Mouse (Mus musculus): ENCODE results near the gene Ubiad1. TPM values are rescaled to one million over a fixed set of nuclear protein-coding genes. Genes with fewer than 3 reads are reported as not detected.

Gene Ubiad1
- polyA plus RNA-seq, 1 experiment from 2014 or later: 9.9 TPM

- H3K9ac ChIP-seq (ENCODE audit: low read depth, low read length): no peak overlapping the region
- no peak overlapping the region for H3K27ac ChIP-seq (ENCODE audit: low read depth, low read length)
- no peaks in the 10 kb centered on the region for H3K36me3 ChIP-seq (ENCODE audit: control insufficient read depth, insufficient read depth)
- no peak overlapping the region for H3K4me2 ChIP-seq (replicated peaks; ENCODE audit: low read depth)
- ATAC-seq: no peak
- H3K9me3 ChIP-seq (ENCODE audit: control insufficient read depth): no peaks in the 10 kb centered on the region
- WGBS: 78% methylated on average over 5 of the region's 5 CpGs
- no peaks in the 10 kb centered on the region for H3K27me3 ChIP-seq (replicated peaks; ENCODE audit: control insufficient read depth, insufficient read depth, low read length)
- no peak overlapping the region for H3K4me3 ChIP-seq (ENCODE audit: low read depth, low read length)
- peaks cover 7% of the 10 kb centered on the region; the same call in 1 of the 2 replicates for H3K4me1 ChIP-seq (replicated peaks; ENCODE audit: control insufficient read depth, insufficient read depth, low read length)
- TF ChIP-seq CTCF (IDR thresholded peaks at IDR 0.05; ENCODE audit: low read depth): no peak
Measured at GRCm38 (mm10) chr4:148441931-148442330, 2.6 kb downstream of the Ubiad1 start.

GRCm38 (mm10) chr4:148435657-148436330 is 8.8 kb downstream of the Ubiad1 start:
- 73% methylated on average over 6 of the region's 6 CpGs for WGBS
- H3K9ac ChIP-seq (ENCODE audit: low read depth, low read length): no peak overlapping the region
- no peak for ATAC-seq

DNA sequence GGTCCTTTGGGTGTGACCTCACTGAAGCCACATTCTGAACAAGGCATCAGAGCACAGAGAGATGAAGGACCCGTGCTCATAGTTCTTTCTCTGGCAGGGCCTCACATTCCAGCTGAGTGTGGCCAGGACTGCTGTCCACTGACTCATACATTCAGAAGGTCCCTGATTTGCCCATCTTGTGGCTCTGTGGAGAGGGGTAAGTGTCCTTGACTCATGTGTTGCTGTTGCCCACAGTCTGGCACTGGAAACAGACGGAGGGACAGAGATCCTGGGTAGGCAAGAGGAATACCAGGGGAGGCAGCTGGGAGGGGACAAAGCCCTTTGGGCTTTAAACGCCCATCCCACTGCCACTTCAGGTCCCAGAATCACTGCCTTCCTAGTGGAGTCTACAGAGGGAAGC is 9.5 kb downstream of the Ubiad1 start:
- no peaks in the 10 kb centered on the region for H3K27me3 ChIP-seq (replicated peaks; ENCODE audit: control insufficient read depth, insufficient read depth, low read length)
- 95% methylated on average over 3 of the region's 3 CpGs for WGBS
- H3K4me3 ChIP-seq (ENCODE audit: low read depth, low read length): no peak overlapping the region
- ATAC-seq: no peak
- no peaks in the 10 kb centered on the region for H3K4me1 ChIP-seq (replicated peaks; ENCODE audit: control insufficient read depth, insufficient read depth, low read length)
- no peak overlapping the region for H3K4me2 ChIP-seq (replicated peaks; ENCODE audit: low read depth)
- no peak overlapping the region for H3K27ac ChIP-seq (ENCODE audit: low read depth, low read length)
- no peak overlapping the region for H3K9ac ChIP-seq (ENCODE audit: low read depth, low read length)
- no peaks in the 10 kb centered on the region for H3K9me3 ChIP-seq (ENCODE audit: control insufficient read depth)
- peaks cover 16% of the 10 kb centered on the region for H3K36me3 ChIP-seq (ENCODE audit: control insufficient read depth, insufficient read depth)
- no peak for TF ChIP-seq CTCF (IDR thresholded peaks at IDR 0.05; ENCODE audit: low read depth)

More at GRCm38 (mm10) chr4:148435657-148436330, 8.8 kb downstream of the Ubiad1 start:
- Histone ChIP-seq H3K36me3 (ENCODE audit: control insufficient read depth, insufficient read depth) (peaks cover 16% of the 10 kb centered on the region), H3K27me3 (replicated peaks; ENCODE audit: control insufficient read depth, insufficient read depth, low read length) (no peaks in the 10 kb centered on the region), H3K4me2 (replicated peaks; ENCODE audit: low read depth) (no peak overlapping the region), H3K4me1 (replicated peaks; ENCODE audit: control insufficient read depth, insufficient read depth, low read length) (0 out of 2 replicates have a peak, but pooled peaks cover 2% of the 10 kb centered on the region), H3K27ac (ENCODE audit: low read depth, low read length) (no peak overlapping the region), H3K4me3 (ENCODE audit: low read depth, low read length) (no peak overlapping the region), H3K9me3 (ENCODE audit: control insufficient read depth) (no peaks in the 10 kb centered on the region)
- peak; percentile 67 for TF ChIP-seq CTCF (IDR thresholded peaks at IDR 0.05; ENCODE audit: low read depth)

DNA sequence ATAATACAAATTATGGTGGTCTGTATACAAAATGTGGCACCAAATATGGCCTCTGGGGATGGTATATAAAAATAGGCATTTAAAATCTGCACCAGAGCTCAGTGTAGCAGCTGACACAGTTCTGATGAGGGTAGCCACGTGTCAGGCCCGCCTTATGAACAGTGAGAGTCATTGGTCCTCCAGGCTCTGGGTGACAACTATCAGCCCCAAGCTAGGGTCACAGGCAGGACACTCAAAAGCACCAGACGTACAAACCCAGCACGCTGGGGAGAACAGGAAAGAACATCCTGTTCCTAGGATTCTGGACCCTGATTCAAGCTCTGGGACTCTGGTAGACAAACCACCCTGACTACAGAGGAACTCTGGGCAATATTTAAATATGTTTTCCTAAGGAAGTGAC is 10.0 kb downstream of the Ubiad1 start:
- ATAC-seq: no peak
- Histone ChIP-seq H3K9ac (ENCODE audit: low read depth, low read length) (no peak overlapping the region), H3K4me3 (ENCODE audit: low read depth, low read length) (no peak overlapping the region), H3K4me1 (replicated peaks; ENCODE audit: control insufficient read depth, insufficient read depth, low read length) (no peaks in the 10 kb centered on the region), H3K27ac (ENCODE audit: low read depth, low read length) (no peak overlapping the region), H3K4me2 (replicated peaks; ENCODE audit: low read depth) (no peak overlapping the region), H3K36me3 (ENCODE audit: control insufficient read depth, insufficient read depth) (peaks cover 16% of the 10 kb centered on the region), H3K9me3 (ENCODE audit: control insufficient read depth) (no peaks in the 10 kb centered on the region), H3K27me3 (replicated peaks; ENCODE audit: control insufficient read depth, insufficient read depth, low read length) (no peaks in the 10 kb centered on the region)
- 85% methylated on average over 4 of the region's 4 CpGs for WGBS
- TF ChIP-seq CTCF (IDR thresholded peaks at IDR 0.05; ENCODE audit: low read depth): no peak

DNA sequence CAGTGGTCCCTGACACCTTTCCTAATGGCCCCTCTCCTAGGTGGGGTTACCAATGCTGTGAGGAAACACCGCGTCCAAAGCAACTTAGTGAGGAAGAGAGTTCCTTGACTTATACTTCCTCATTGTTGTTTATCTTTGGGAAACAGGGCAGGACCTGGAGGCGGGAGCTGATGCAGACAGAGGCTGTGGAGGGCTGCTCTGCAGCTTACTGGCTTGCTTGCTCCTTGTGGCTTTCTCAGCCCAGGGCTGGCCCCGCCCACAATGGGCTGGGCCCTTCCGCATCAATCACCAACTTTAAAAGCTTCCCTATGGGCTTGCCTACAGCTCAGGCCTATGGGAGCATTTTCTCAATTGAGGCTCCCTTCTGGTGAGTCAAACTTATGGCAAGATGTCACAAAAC is 10.8 kb downstream of the Ubiad1 start:
- no peak overlapping the region for H3K9ac ChIP-seq (ENCODE audit: low read depth, low read length)
- H3K9me3 ChIP-seq (ENCODE audit: control insufficient read depth): no peaks in the 10 kb centered on the region
- 0 out of 2 replicates have a peak overlapping the region, but pooled peaks have one; percentile 15 for H3K27ac ChIP-seq (ENCODE audit: low read depth, low read length)
- H3K4me3 ChIP-seq (ENCODE audit: low read depth, low read length): no peak overlapping the region
- peak; percentile 31; the same call in 1 of the 2 replicates for ATAC-seq
- H3K36me3 ChIP-seq (ENCODE audit: control insufficient read depth, insufficient read depth): peaks cover 16% of the 10 kb centered on the region
- peak overlapping the region; percentile 32 for H3K4me2 ChIP-seq (replicated peaks; ENCODE audit: low read depth)
- TF ChIP-seq CTCF (IDR thresholded peaks at IDR 0.05; ENCODE audit: low read depth): no peak
- WGBS: 60% methylated on average over 5 of the region's 5 CpGs
- no peaks in the 10 kb centered on the region for H3K4me1 ChIP-seq (replicated peaks; ENCODE audit: control insufficient read depth, insufficient read depth, low read length)
- no peaks in the 10 kb centered on the region for H3K27me3 ChIP-seq (replicated peaks; ENCODE audit: control insufficient read depth, insufficient read depth, low read length)

- no peaks in the 10 kb centered on the region for H3K9me3 ChIP-seq (ENCODE audit: control insufficient read depth)
- peak overlapping the region; percentile 32 for H3K4me2 ChIP-seq (replicated peaks; ENCODE audit: low read depth)
- H3K27ac ChIP-seq (ENCODE audit: low read depth, low read length): 0 out of 2 replicates have a peak overlapping the region, but pooled peaks have one; percentile 15
- H3K36me3 ChIP-seq (ENCODE audit: control insufficient read depth, insufficient read depth): peaks cover 16% of the 10 kb centered on the region
- no peak overlapping the region for H3K9ac ChIP-seq (ENCODE audit: low read depth, low read length)
- no peak for TF ChIP-seq CTCF (IDR thresholded peaks at IDR 0.05; ENCODE audit: low read depth)
- H3K4me3 ChIP-seq (ENCODE audit: low read depth, low read length): no peak overlapping the region
- WGBS: 69% methylated on average over 18 of the region's 18 CpGs
- no peaks in the 10 kb centered on the region for H3K27me3 ChIP-seq (replicated peaks; ENCODE audit: control insufficient read depth, insufficient read depth, low read length)
- H3K4me1 ChIP-seq (replicated peaks; ENCODE audit: control insufficient read depth, insufficient read depth, low read length): no peaks in the 10 kb centered on the region
- ATAC-seq: peak; percentile 57
Measured at GRCm38 (mm10) chr4:148433336-148433735, 11.2 kb downstream of the Ubiad1 start.

Measured in intestine, postnatal 0 days (tissue).